Mouse (Mus musculus) small intestine, adult 2 months (tissue): ENCODE data around the gene Rps6ka5. TPM values are rescaled to one million over a fixed set of nuclear protein-coding genes. Genes with fewer than 3 reads are reported as not detected.

Experiments
- H3K27ac ChIP-seq: fragments of 200-500 bp; 2 replicates; pipeline ENCODE4 v1.5.1; 2012; ENCODE audit warnings: low read depth, low read length, control low read depth, inconsistent platforms; ENCODE audit not compliant: insufficient read depth
- H3K27me3 ChIP-seq: fragments of 200-500 bp; 2 replicates; pipeline ENCODE4 v1.6.1; 2012; ENCODE audit warnings: mild to moderate bottlenecking, moderate library complexity, low read length, inconsistent platforms; ENCODE audit not compliant: control insufficient read depth, insufficient read depth
- H3K36me3 ChIP-seq: fragments of 200-500 bp; 2 replicates; pipeline ENCODE4 v1.6.1; 2012; ENCODE audit warnings: mild to moderate bottlenecking, low read length, control low read depth, inconsistent platforms; ENCODE audit not compliant: control insufficient read depth, insufficient read depth
- H3K4me1 ChIP-seq: fragments of 200-500 bp; 2 replicates; pipeline ENCODE4 v1.6.1; 2012; ENCODE audit warnings: low read length, inconsistent platforms, mixed read lengths; ENCODE audit not compliant: control insufficient read depth, insufficient read depth, insufficient read length
- H3K4me3 ChIP-seq: fragments of 200-500 bp; 2 replicates; pipeline ENCODE4 v1.5.1; 2012; ENCODE audit warnings: low read depth, mild to moderate bottlenecking, control low read depth, inconsistent platforms, low read length, moderate library complexity
- CTCF ChIP-seq: fragments of 200-500 bp; IDR thresholded peaks from 2 replicates; pipeline ENCODE4 v1.5.1; 2012; ENCODE audit warnings: low read depth, mild to moderate bottlenecking, control low read depth, inconsistent platforms, low read length, moderate library complexity, mixed read lengths; ENCODE audit not compliant: insufficient replicate concordance, insufficient read length; ENCODE audit errors: extremely low read depth
- POLR2A ChIP-seq: fragments of 200-500 bp; IDR thresholded peaks from 2 replicates; pipeline ENCODE4 v1.6.1; 2012; ENCODE audit warnings: low read depth, mild to moderate bottlenecking, control low read depth, inconsistent platforms, low read length, moderate library complexity
- WGBS: fragments of 180-500 bp; shearing (Covaris S2); methylation state at CpG from one replicate; pipeline ENCODE4 v1.1.7; 2018; 5-methylcytosine and 5-hydroxymethylcytosine counted together
- polyA plus RNA-seq: library from polyadenylated mRNA; depleted of rRNA; stranded (reverse); fragments of >200 nt; gene quantifications from 2 replicates; pipeline ENCODE4 v1.2.3, GENCODE M21; 2012

The Rps6ka5 gene
- polyA plus RNA-seq, 1 experiment: 0.62 TPM

GRCm38 (mm10) chr12:100515493-100515892, 211.3 kb downstream of the Rps6ka5 start:
- peaks cover 9% of the 10 kb centered on the region for H3K4me1 ChIP-seq
- 90% methylated on average over 4 of the region's 4 CpGs for WGBS
- no peak overlapping the region for H3K27ac ChIP-seq
- no peaks in the 10 kb centered on the region for H3K27me3 ChIP-seq
- H3K36me3 ChIP-seq: no peaks in the 10 kb centered on the region
- H3K4me3 ChIP-seq: no peak overlapping the region
- TF ChIP-seq POLR2A: no peak
- no peak for TF ChIP-seq CTCF

DNA sequence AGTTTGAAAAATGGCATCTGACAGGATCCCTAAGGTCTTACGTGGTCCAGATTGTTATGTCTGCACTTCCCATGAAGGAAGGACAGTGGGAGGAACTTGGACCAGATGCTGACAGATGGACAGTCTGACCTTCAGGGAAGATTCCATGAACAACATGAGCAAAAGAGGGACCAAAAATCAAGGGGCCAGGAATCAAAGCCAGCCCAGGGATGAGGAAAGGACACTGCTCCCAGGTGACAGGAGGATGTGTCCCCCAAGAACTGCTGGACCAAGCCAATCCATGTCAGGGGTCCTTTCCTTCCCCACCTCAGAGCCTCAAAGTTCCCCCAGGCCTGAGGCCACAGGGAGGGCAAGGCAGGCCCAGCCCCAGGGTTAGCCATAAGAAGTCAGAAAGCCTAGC, 212.2 kb downstream of the Rps6ka5 start:
- Histone ChIP-seq H3K27ac (no peak overlapping the region), H3K36me3 (no peaks in the 10 kb centered on the region), H3K27me3 (no peaks in the 10 kb centered on the region), H3K4me3 (no peak overlapping the region), H3K4me1 (peaks cover 6% of the 10 kb centered on the region)
- no peak for TF ChIP-seq CTCF
- TF ChIP-seq POLR2A: no peak
- 78% methylated on average over 1 of the region's 1 CpGs for WGBS

- TF ChIP-seq CTCF: no peak
- TF ChIP-seq POLR2A: no peak
- 88% methylated on average over 5 of the region's 5 CpGs for WGBS
- no peaks in the 10 kb centered on the region for H3K27me3 ChIP-seq
Observed at GRCm38 (mm10) chr12:100513131-100513530, 213.7 kb downstream of the Rps6ka5 start.

DNA sequence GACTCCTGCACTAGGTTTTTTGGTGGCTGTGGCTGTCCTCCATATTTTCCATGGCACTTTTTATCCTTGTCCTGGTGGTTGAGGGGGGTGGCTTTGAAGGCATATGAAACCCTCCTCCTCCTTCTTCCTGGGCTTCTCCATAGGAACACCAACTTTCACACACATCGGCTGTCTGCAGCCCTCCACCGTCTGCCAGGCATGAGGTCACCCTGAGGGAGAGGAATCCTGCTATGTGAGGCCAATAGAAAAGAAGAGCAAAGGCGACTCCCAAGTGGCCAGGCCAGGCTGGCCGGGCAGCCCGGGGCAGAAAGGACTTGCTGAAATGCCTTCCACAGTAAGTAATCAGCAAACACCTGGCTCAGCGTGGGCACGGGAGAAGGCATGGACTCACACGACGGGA, 214.1 kb downstream of the Rps6ka5 start:
- WGBS: 87% methylated on average over 9 of the region's 9 CpGs
- H3K27me3 ChIP-seq: no peaks in the 10 kb centered on the region
- no peaks in the 10 kb centered on the region for H3K36me3 ChIP-seq
- H3K27ac ChIP-seq: no peak overlapping the region
- TF ChIP-seq POLR2A (no peak), CTCF (no peak)
- no peaks in the 10 kb centered on the region for H3K4me1 ChIP-seq
- no peak overlapping the region for H3K4me3 ChIP-seq

More at GRCm38 (mm10) chr12:100513131-100513530, 213.7 kb downstream of the Rps6ka5 start:
- Histone ChIP-seq H3K27ac (no peak overlapping the region), H3K36me3 (no peaks in the 10 kb centered on the region), H3K4me3 (no peak overlapping the region), H3K4me1 (no peaks in the 10 kb centered on the region; the same call in 1 of the 2 replicates)

GRCm38 (mm10) chr12:100509615-100510282, 217.0 kb downstream of the Rps6ka5 start:
- Histone ChIP-seq H3K27me3 (no peaks in the 10 kb centered on the region), H3K4me1 (no peaks in the 10 kb centered on the region), H3K36me3 (no peaks in the 10 kb centered on the region), H3K4me3 (no peak overlapping the region), H3K27ac (no peak overlapping the region)
- TF ChIP-seq CTCF (no peak), POLR2A (no peak)
- 85% methylated on average over 9 of the region's 9 CpGs for WGBS

DNA sequence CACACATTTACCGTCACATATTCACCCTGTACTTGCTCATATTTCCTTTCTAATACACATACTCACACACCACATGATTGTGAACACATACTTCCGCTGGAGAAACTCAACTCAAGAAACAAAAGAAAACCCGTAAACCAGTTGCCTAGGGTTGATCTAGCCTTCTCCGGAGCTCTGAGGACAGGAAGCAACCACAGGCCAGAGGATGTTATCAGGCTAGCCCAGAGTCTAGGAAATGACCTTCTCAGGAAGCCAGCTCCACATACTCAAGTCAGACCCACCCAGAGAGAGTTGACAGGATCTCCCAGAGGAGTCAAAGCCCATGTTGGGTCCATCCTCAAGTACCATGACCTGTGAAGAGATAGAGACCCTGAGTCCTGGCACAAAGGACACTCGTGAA, 218.1 kb downstream of the Rps6ka5 start:
- no peak for TF ChIP-seq CTCF
- 81% methylated on average over 5 of the region's 5 CpGs for WGBS
- no peaks in the 10 kb centered on the region for H3K36me3 ChIP-seq
- H3K27me3 ChIP-seq: no peaks in the 10 kb centered on the region
- H3K27ac ChIP-seq: no peak overlapping the region
- no peaks in the 10 kb centered on the region for H3K4me1 ChIP-seq
- no peak overlapping the region for H3K4me3 ChIP-seq

DNA sequence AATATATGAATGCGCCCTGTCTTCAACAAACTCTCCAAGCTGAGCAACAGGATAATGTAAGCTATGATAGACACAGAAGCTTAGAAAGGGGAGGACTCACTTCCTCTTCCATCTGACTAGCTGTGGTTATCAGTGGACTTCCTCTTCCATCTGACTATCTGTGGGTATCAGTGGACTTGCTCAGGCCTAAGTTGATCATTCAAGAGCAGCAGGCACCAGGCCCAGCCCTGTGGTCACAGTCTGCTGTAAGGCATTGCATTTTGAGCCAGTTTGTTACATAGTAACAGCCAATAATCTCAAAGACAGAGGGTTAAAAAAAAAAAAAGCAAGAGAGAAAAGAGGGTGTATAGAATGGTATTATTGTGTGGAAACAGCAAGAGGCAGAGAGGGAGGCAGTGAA, 221.3 kb downstream of the Rps6ka5 start:
- no peaks in the 10 kb centered on the region for H3K36me3 ChIP-seq
- H3K27me3 ChIP-seq: no peaks in the 10 kb centered on the region
- TF ChIP-seq CTCF (no peak), POLR2A (no peak)
- H3K4me1 ChIP-seq: peaks cover 4% of the 10 kb centered on the region; the same call in 1 of the 2 replicates
- WGBS: 92% methylated on average over 1 of the region's 1 CpGs
- no peak overlapping the region for H3K27ac ChIP-seq
- no peak overlapping the region for H3K4me3 ChIP-seq

- H3K36me3 ChIP-seq: no peaks in the 10 kb centered on the region
- no peaks in the 10 kb centered on the region for H3K27me3 ChIP-seq
- WGBS: 97% methylated on average over 2 of the region's 2 CpGs
- TF ChIP-seq POLR2A: no peak
- peaks cover 4% of the 10 kb centered on the region; the same call in 1 of the 2 replicates for H3K4me1 ChIP-seq
- no peak overlapping the region for H3K4me3 ChIP-seq
- H3K27ac ChIP-seq: no peak overlapping the region
Observed at GRCm38 (mm10) chr12:100504585-100504984, 222.2 kb downstream of the Rps6ka5 start.
